26 mouse cellular contexts compared by ENCODE assay signal in genomic region chr12:103859584-103859983, GRCm38 (mm10). TPM values are rescaled to one million over a fixed set of nuclear protein-coding genes. Genes with fewer than 3 reads are reported as not detected.
"Had no signal": no experiment of that assay in that cellular context is flagged by ENCODE, and none has a peak within 500 bp of the region (broad histone marks: within the 10 kb centered on the region; RNA-seq: fewer than 3 reads in every experiment).

No protein-coding gene starts in this region.

RNA-seq across cellular contexts. Expression of gene Serpina1a, which starts 3.8 kb away (rescaled TPM):
- total RNA-seq: common myeloid progenitor, adult 5-6 weeks; forebrain, postnatal 0 days; gastrocnemius, adult 2 months; gastrocnemius, postnatal 14 days; gastrocnemius, postnatal 25 days; gastrocnemius, postnatal 36 days; granulocyte monocyte progenitor cell, adult 5-6 weeks; heart, adult 18-20 months; heart, adult 2 months had no signal
- polyA plus RNA-seq: cerebellum, adult 2 months; cortical plate, adult 2 months; embryonic facial prominence, embryonic 10.5 days; embryonic facial prominence, embryonic 11.5 days; embryonic facial prominence, embryonic 12.5 days; embryonic facial prominence, embryonic 13.5 days; embryonic facial prominence, embryonic 14.5 days; embryonic facial prominence, embryonic 15.5 days; forebrain, embryonic 10.5 days; forebrain, embryonic 11.5 days; forebrain, embryonic 12.5 days; forebrain, embryonic 13.5 days; forebrain, embryonic 14.5 days; forebrain, embryonic 15.5 days; forebrain, embryonic 16.5 days; forebrain, postnatal 0 days; frontal cortex, adult 2 months; heart, adult 2 months had no signal

RNA-seq across cellular contexts. Expression of gene Serpina1b, which starts 29.4 kb away (rescaled TPM):
- total RNA-seq: common myeloid progenitor, adult 5-6 weeks; forebrain, postnatal 0 days; gastrocnemius, adult 2 months; gastrocnemius, postnatal 25 days; granulocyte monocyte progenitor cell, adult 5-6 weeks had no signal
- polyA plus RNA-seq: cerebellum, adult 2 months; cortical plate, adult 2 months; embryonic facial prominence, embryonic 10.5 days; embryonic facial prominence, embryonic 13.5 days; embryonic facial prominence, embryonic 14.5 days; erythroblast, embryonic 14.5 days; forebrain, embryonic 11.5 days; forebrain, embryonic 12.5 days; forebrain, embryonic 14.5 days; forebrain, embryonic 15.5 days; forebrain, postnatal 0 days; frontal cortex, adult 2 months had no signal

RNA-seq across cellular contexts. Expression of gene Serpina1c, which starts 45.1 kb away (rescaled TPM):
- total RNA-seq: common myeloid progenitor, adult 5-6 weeks; forebrain, postnatal 0 days; gastrocnemius, adult 2 months; gastrocnemius, postnatal 14 days; gastrocnemius, postnatal 25 days; granulocyte monocyte progenitor cell, adult 5-6 weeks; heart, adult 18-20 months; heart, adult 2 months had no signal
- polyA plus RNA-seq: cerebellum, adult 2 months; cortical plate, adult 2 months; embryonic facial prominence, embryonic 10.5 days; embryonic facial prominence, embryonic 12.5 days; embryonic facial prominence, embryonic 13.5 days; embryonic facial prominence, embryonic 14.5 days; embryonic facial prominence, embryonic 15.5 days; erythroblast, embryonic 14.5 days; forebrain, embryonic 10.5 days; forebrain, embryonic 11.5 days; forebrain, embryonic 12.5 days; forebrain, embryonic 13.5 days; forebrain, embryonic 14.5 days; forebrain, embryonic 15.5 days; forebrain, embryonic 16.5 days; forebrain, postnatal 0 days; frontal cortex, adult 2 months had no signal
